Mouse (Mus musculus): ENCODE measurements around the gene Zfp385b. TPM values are rescaled to one million over a fixed set of nuclear protein-coding genes. Genes with fewer than 3 reads are reported as not detected.
A peak's percentile ranks its signal among the peaks of the same experiment; 100 is the strongest.

Zfp385b gene
- polyA plus RNA-seq, 1 experiment from 2014 or later = 1.5 TPM

DNA sequence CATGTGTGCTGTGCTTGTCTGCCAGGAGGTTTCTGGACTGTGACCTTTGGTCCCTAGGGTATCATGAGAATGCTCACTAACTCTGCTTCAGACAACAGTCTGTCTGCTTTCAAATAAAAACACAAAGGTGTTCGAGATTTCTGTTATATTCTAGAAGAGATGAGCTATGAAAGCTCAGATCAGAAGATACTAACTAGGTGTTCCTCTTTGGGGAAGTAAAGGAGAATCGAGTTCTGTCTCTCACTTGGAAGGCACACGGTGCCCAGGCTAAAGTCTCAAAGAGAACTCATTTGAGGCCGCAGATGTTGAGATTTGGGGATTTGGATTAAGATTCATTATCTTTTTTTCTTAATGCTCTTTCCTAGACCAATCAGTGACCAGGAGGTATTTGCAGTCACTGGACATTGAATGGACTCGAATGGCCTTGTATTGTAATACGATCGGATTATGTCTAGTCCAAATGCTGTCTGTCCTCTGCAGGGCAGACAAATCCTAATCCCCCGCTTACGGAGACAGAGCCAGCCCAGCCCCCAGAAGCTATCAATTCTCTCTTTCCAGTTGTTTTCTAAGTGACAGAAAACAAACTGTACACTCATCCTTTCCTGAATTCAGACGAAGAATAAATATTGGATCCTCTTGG is 42.3 kb downstream of the Zfp385b start:
- Histone ChIP-seq H3K4me3 (no peak overlapping the region; the same call in 1 of the 2 replicates), H3K27ac (replicated peaks) (peak overlapping the region; percentile 72), H3K4me1 (peaks cover 45% of the 10 kb centered on the region), H3K36me3 (no peaks in the 10 kb centered on the region), H3K27me3 (ENCODE audit: low read depth, poor library complexity, severe bottlenecking) (peaks cover 7% of the 10 kb centered on the region; the same call in 1 of the 2 replicates), H3K9me3 (replicated peaks) (no peaks in the 10 kb centered on the region)
- peak; percentile 51 for DNase-seq (ENCODE audit: low spot score)
- whole genome bisulfite sequencing = 26% methylated on average over 10 of the region's 10 CpGs

DNA sequence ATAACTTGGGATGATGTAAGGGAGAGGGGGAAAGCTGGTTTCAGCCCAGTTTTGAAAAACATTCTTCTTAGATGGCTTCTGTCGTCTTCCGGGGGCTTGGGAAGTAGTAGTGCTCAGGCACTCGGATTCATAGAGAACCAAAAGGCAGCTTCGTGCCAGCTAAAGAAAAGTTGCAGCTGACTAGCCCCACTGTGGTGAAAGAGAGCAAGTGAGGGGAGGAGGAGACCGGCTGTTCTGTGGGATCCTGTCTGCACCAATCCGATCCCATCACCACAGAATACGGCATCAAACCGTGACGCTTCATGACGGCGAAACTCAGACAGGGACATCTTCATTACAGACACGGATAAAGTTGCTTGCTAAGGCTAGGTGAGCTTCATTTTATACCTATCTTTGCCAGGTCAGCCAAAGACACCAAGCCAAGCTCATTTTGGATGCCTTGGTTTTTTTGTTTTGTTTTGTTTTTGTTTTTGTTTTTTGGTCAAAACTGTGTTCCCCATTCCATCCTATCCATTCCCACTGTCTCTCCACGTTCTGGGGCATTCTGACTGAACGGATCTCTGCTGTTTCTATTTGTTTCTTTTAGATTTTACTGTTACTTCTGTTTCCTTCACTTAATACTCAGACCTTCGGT is 44.1 kb downstream of the Zfp385b start:
- 57% methylated on average over 15 of the region's 15 CpGs for WGBS
- H3K4me3 ChIP-seq = no peak overlapping the region
- peaks cover 7% of the 10 kb centered on the region; the same call in 1 of the 2 replicates for H3K27me3 ChIP-seq (ENCODE audit: low read depth, poor library complexity, severe bottlenecking)
- peak overlapping the region; percentile 55; the same call in 1 of the 2 replicates for H3K27ac ChIP-seq (replicated peaks)
- no peaks in the 10 kb centered on the region for H3K9me3 ChIP-seq (replicated peaks)
- peaks cover 42% of the 10 kb centered on the region for H3K4me1 ChIP-seq
- no peaks in the 10 kb centered on the region for H3K36me3 ChIP-seq
- peak; percentile 51 for DNase-seq (ENCODE audit: low spot score)

DNA sequence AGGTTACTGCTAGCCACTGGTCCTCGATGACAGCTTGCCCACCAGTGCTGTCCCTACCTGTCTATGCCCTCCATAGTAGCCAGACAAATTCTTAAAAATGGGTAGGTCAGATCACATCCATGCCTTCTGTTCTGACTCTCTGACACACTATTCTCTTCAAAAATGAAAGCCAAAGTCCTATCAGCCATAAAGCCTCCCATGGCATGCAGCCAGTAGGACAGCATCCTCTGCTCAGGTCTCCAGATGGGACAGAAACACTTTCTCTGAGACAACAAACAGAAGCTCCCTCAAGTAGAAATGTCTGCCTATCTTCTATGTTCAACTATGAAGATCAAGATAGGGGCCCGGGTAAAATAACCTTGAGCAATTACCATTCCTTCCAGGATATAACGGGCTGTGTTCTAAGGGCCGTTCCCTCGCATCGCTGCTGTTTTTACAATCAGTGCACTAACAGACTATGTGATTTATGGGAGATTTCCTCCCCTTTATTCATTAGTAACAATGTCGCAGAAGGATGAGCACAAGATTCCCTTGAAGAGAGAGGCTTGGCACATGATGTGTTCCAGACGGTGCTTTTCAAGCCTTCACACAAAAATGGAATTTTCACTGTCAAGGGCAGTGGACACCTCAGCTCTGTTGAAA is 49.3 kb downstream of the Zfp385b start:
- no peaks in the 10 kb centered on the region for H3K36me3 ChIP-seq
- H3K27me3 ChIP-seq (ENCODE audit: low read depth, poor library complexity, severe bottlenecking) = peaks cover 4% of the 10 kb centered on the region; the same call in 1 of the 2 replicates
- no peaks in the 10 kb centered on the region for H3K9me3 ChIP-seq (replicated peaks)
- H3K27ac ChIP-seq (replicated peaks) = no peak overlapping the region
- peaks cover 10% of the 10 kb centered on the region for H3K4me1 ChIP-seq
- H3K4me3 ChIP-seq = no peak overlapping the region
- WGBS = 93% methylated on average over 8 of the region's 8 CpGs
- no peak for DNase-seq (ENCODE audit: low spot score)

DNA sequence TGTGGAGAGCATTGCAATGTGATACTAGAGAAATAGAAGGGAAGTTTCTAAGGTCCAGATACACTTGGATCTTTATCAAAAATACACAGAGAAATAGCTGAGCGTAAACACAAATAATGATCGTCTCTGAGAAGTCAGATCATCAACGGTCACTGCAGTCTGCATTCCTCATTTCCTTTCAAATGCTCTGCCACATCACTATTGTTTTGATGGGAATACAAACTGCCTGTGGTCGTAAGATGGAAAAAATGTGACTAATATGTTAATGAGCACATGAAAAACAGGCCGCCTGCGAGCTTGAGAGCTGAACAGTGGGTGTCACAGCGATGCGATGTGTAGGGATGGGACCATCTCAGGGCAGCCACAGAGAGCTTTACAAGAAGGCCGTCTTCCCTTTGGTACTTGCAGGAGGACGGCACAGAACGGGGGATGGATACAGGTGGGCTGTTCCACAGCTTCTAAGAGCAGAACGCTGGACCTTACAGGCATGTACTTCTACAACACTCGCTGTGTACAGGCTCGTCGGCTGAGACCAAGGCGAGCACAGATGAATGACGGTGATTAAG is 51.0 kb downstream of the Zfp385b start:
- Histone ChIP-seq H3K9me3 (replicated peaks) (no peaks in the 10 kb centered on the region), H3K4me3 (no peak overlapping the region), H3K27ac (replicated peaks) (no peak overlapping the region), H3K4me1 (0 out of 2 replicates have a peak, but pooled peaks cover 3% of the 10 kb centered on the region), H3K27me3 (ENCODE audit: low read depth, poor library complexity, severe bottlenecking) (peaks cover under 1% of the 10 kb centered on the region; the same call in 1 of the 2 replicates), H3K36me3 (no peaks in the 10 kb centered on the region)
- 85% methylated on average over 17 of the region's 17 CpGs for WGBS
- DNase-seq (ENCODE audit: low spot score) = no peak

DNA sequence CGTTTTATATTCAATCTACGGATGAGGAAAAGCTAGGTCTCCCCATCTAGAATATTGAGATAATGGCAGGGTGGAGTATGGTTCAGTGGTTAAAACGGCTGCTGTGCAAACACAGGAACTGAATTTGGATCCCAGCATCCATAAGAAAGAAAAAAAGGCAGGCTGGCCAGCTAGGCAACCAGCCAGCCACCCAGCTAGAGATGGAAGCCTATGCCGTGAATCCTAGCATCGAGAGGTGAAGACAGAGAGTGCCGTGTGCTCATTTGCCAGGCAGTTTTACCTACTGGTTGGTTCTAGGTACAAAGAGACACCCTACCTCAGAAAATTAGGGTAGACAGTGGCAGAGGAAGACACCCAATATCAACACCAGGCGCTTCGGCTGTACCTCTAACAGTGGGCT is 57.5 kb downstream of the Zfp385b start:
- H3K36me3 ChIP-seq = no peaks in the 10 kb centered on the region
- no peak overlapping the region for H3K27ac ChIP-seq (replicated peaks)
- no peak for DNase-seq (ENCODE audit: low spot score)
- H3K4me3 ChIP-seq = no peak overlapping the region
- H3K27me3 ChIP-seq (ENCODE audit: low read depth, poor library complexity, severe bottlenecking) = no peaks in the 10 kb centered on the region
- no peaks in the 10 kb centered on the region for H3K4me1 ChIP-seq
- H3K9me3 ChIP-seq (replicated peaks) = no peaks in the 10 kb centered on the region
- 92% methylated on average over 8 of the region's 8 CpGs for WGBS

DNA sequence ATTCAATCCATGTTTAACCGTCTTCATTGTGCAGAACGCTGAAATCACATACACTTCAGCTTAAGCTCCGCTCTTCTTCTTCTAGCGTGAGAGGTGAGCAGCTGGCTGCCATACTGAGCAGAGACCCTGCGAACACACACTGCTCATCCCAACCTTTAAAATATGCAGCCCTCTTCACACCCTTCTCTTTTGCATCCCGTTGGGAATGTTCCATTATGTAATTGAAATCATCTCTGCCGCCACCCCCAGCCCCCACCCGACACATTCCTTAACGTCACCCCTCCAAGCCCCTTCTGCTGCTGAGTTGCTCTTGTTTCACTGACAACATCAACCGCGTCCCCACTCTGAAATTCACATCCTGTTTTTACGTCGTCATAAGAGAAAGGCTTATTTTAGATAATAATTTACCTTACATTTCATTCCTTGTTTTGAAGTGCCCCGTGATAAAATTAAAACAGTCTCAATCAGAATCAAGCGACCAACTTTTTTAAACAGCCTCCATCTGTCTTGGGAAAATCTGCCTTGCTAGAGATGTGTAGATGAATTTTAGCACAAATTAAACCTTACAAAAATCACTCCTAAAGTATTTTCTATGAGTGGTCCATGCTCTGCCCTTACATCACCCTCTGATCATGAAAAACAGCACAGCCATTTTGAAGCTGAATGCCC is 60.9 kb downstream of the Zfp385b start:
- Histone ChIP-seq H3K27me3 (ENCODE audit: low read depth, poor library complexity, severe bottlenecking) (no peaks in the 10 kb centered on the region), H3K4me3 (no peak overlapping the region), H3K9me3 (replicated peaks) (no peaks in the 10 kb centered on the region), H3K27ac (replicated peaks) (no peak overlapping the region), H3K36me3 (no peaks in the 10 kb centered on the region), H3K4me1 (peaks cover 11% of the 10 kb centered on the region)
- DNase-seq (ENCODE audit: low spot score) = no peak
- WGBS = 87% methylated on average over 15 of the region's 15 CpGs

DNA sequence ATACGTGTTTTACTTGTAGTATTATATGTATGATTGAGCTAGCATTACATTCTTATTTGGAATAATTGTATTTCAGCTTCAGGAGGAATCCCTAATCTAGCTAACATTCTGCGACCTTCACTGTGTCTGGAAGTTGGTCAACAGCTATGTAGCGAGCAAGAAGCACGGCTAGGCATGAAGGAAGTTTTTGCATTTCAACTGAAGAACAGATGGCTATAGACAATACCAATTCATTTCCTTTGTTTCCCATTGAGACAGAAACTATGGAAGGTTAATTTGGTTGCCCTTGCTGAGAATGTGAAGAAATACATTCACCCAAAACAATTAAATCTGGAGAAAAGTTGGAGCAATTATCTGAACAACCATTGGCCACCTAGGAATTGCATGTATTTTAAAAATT is 66.9 kb downstream of the Zfp385b start:
- no peak overlapping the region for H3K4me3 ChIP-seq
- no peak for DNase-seq (ENCODE audit: low spot score)
- no peaks in the 10 kb centered on the region for H3K27me3 ChIP-seq (ENCODE audit: low read depth, poor library complexity, severe bottlenecking)
- 66% methylated on average over 4 of the region's 4 CpGs for WGBS
- H3K9me3 ChIP-seq (replicated peaks) = no peaks in the 10 kb centered on the region
- H3K36me3 ChIP-seq = no peaks in the 10 kb centered on the region
- peaks cover 14% of the 10 kb centered on the region for H3K4me1 ChIP-seq
- H3K27ac ChIP-seq (replicated peaks) = no peak overlapping the region

DNA sequence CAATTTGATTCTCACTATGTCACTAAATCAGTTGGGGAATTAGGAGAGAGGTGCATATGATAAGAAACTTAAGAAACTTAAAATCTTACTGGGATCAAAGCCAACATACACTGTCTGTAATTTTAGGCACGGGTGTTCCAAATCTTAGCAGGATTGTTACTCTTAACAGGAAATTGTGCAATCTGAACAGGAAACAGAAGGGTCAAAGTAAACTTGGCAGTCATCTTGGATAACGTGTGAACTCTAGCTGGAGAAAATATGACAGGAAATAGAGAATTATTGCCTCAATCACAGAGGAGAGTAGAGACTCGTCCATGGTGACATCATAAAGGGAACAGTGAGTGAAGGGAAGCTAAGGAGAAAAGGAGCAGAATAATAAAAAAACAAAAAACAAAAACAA is 69.8 kb downstream of the Zfp385b start:
- 79% methylated on average over 3 of the region's 3 CpGs for WGBS
- Histone ChIP-seq H3K36me3 (no peaks in the 10 kb centered on the region), H3K9me3 (replicated peaks) (no peaks in the 10 kb centered on the region), H3K4me3 (no peak overlapping the region), H3K27me3 (ENCODE audit: low read depth, poor library complexity, severe bottlenecking) (no peaks in the 10 kb centered on the region), H3K4me1 (peaks cover 12% of the 10 kb centered on the region), H3K27ac (replicated peaks) (no peak overlapping the region)
- no peak for DNase-seq (ENCODE audit: low spot score)

DNA sequence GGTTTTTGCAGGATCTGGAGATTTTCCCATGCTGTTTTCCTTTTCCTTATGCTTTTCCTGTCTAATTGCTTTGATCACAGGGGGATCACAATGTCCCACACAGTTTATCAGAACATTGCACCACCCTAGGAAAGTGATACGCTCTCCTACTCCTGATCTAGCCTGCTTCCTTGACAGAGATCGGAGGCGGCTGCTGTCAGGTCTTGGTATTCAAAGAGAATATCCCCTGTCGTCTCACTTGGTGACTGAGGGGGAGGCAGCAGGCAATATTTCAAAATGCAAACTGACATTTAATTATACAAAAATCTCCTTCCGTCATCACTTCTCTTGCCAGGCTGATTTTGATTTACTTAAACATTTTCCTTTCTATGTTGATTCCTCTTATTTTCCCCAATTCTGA is 73.0 kb downstream of the Zfp385b start:
- no peak for DNase-seq (ENCODE audit: low spot score)
- no peaks in the 10 kb centered on the region for H3K36me3 ChIP-seq
- no peak overlapping the region for H3K4me3 ChIP-seq
- no peaks in the 10 kb centered on the region for H3K4me1 ChIP-seq
- H3K27me3 ChIP-seq (ENCODE audit: low read depth, poor library complexity, severe bottlenecking) = no peaks in the 10 kb centered on the region
- no peak overlapping the region for H3K27ac ChIP-seq (replicated peaks)
- 90% methylated on average over 5 of the region's 5 CpGs for WGBS
- H3K9me3 ChIP-seq (replicated peaks) = no peaks in the 10 kb centered on the region

DNA sequence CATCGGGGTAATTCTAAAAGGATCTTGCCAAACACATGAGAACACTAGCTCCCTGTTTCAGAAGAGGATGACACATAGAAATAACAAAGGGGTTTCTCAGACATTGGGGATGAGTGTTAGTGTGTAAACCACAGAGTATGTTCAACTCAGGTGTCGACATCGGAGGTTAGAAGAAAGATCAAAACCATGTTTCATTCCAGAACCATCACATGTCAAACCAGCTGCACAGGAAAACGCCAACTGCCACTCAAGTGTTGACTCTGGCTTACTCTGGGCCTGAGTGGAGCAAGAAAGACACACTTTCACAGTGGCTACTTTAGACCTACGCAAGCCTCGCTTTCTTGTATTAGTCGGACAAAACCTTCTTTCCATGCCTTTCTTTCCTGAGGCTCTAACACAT is 74.2 kb downstream of the Zfp385b start:
- no peak overlapping the region for H3K4me3 ChIP-seq
- no peak for DNase-seq (ENCODE audit: low spot score)
- no peaks in the 10 kb centered on the region for H3K4me1 ChIP-seq
- H3K36me3 ChIP-seq = no peaks in the 10 kb centered on the region
- H3K9me3 ChIP-seq (replicated peaks) = no peaks in the 10 kb centered on the region
- H3K27me3 ChIP-seq (ENCODE audit: low read depth, poor library complexity, severe bottlenecking) = no peaks in the 10 kb centered on the region
- H3K27ac ChIP-seq (replicated peaks) = no peak overlapping the region
- WGBS = 93% methylated on average over 7 of the region's 7 CpGs

DNA sequence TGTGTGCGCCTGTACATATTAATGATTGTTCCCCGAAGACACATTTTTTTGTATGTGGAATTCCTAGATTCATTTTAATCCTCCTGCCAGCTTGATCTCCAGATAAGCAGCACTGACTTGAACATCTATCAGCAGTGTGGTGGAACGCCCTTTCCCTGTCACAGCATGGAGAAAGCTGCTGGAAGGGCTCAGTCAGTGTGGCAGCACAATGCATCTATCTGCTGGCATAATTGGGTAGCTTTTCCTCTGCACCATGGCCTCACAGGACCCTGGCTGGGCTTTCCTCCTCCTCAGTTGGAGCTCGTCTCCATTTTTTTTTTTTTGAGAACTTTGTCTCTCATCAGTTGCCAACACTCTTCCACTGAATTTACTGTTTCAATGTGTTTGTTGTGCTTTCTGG is 77.1 kb downstream of the Zfp385b start:
- H3K4me1 ChIP-seq = no peaks in the 10 kb centered on the region
- H3K4me3 ChIP-seq = no peak overlapping the region
- no peak overlapping the region for H3K27ac ChIP-seq (replicated peaks)
- WGBS = 79% methylated on average over 4 of the region's 4 CpGs
- no peaks in the 10 kb centered on the region for H3K36me3 ChIP-seq
- no peak for DNase-seq (ENCODE audit: low spot score)
- no peaks in the 10 kb centered on the region for H3K9me3 ChIP-seq (replicated peaks)
- no peaks in the 10 kb centered on the region for H3K27me3 ChIP-seq (ENCODE audit: low read depth, poor library complexity, severe bottlenecking)

DNA sequence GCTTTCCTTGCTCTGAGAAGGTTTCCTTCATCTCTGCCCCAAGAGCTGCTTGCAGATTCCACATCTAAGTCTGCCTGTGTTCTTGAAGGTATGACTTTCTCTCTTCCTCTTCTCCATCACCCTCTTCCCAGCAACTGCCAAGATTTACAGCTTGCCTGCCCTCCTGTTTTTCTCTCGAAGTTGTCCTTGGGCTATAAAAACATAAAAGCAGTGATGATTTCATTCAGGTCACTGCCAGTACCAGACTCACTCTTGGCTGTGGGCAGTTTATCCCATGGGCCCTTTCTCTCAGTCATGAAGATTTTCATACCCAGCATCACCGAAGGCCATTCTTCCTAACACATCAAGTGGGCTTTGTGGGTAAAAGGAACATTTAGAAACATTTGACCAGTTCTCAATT is 89.2 kb downstream of the Zfp385b start:
- Histone ChIP-seq H3K9me3 (replicated peaks) (no peaks in the 10 kb centered on the region), H3K4me3 (no peak overlapping the region), H3K4me1 (no peaks in the 10 kb centered on the region), H3K27me3 (ENCODE audit: low read depth, poor library complexity, severe bottlenecking) (no peaks in the 10 kb centered on the region), H3K27ac (replicated peaks) (no peak overlapping the region), H3K36me3 (no peaks in the 10 kb centered on the region)
- DNase-seq (ENCODE audit: low spot score) = no peak
- WGBS = 91% methylated on average over 2 of the region's 2 CpGs
